Mouse (Mus musculus): ENCODE data around the gene Aff3. TPM values are rescaled to one million over a fixed set of nuclear protein-coding genes. Genes with fewer than 3 reads are reported as not detected.
A peak's percentile ranks its signal among the peaks of the same experiment; 100 is the strongest.

Aff3 gene
- polyA plus RNA-seq, 2 experiments = 0.18 to 0.22 TPM

DNA sequence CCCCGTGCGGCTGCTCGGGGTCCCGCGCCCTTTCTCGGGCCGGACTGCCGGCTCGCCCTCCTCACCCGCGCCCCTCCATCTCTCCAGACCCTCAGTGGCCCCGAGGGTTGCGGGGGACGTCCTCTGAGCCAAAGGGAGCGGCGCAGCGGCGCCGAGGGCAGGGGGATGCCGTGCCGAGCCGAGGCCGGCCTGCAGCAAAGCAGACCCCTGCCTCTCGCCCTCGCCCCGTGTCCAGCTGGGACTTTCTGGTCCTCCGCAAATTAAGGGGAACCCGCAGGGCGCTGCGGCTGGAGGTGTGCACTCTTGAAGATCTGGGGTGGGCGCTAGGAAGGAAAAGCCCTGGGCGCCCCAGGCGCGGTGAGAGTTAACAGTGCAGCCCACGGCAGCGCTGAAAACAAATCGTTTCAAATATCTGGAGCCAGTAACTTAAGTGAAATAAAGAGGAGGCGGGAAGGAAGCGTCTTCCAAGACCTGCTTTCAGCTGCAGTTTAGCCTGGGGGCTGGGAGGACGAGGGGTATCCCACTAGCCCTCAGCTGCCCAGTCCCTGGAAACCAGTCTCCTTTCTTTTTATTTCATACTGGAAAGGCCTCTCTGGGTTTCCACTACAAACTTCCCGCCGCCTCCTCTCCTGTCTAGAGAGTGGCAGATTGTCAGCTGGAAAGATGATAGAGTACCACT lies 36.9 kb downstream of the Aff3 start:
- Histone ChIP-seq H3K9me3 (ENCODE audit: control insufficient read depth, low read length) (no peaks in the 10 kb centered on the region), H3K27ac (no peak overlapping the region), H3K4me3 (ENCODE audit: insufficient read depth in 1 of 2, low read depth in 2 of 2, low read length in 2 of 2) (peak overlapping the region; percentile 44 to 50), H3K4me2 (ENCODE audit: low read depth) (peak overlapping the region; percentile 58), H3K9ac (replicated peaks) (no peak overlapping the region), H3K4me1 (replicated peaks; ENCODE audit: control insufficient read depth in 2 of 2, insufficient read depth in 2 of 2, low read length in 1 of 2) (no peaks in the 10 kb centered on the region), H3K36me3 (replicated peaks; ENCODE audit: control insufficient read depth, insufficient read depth, low read depth) (no peaks in the 10 kb centered on the region), H3K27me3 (ENCODE audit: control insufficient read depth, insufficient read depth, low read length) (peaks cover 50% of the 10 kb centered on the region)
- ATAC-seq (ENCODE audit: insufficient read depth) = no peak
- TF ChIP-seq CTCF (IDR thresholded peaks at IDR 0.05; ENCODE audit: low read depth) (no peak), EP300 (IDR thresholded peaks at IDR 0.05; ENCODE audit: low read depth) (no peak)
- no peak for DNase-seq (ENCODE audit: low read depth in 3 of 3, low spot score in 3 of 3)
- WGBS (ENCODE audit: insufficient replicate concordance) = 2% methylated on average over 42 of the region's 42 CpGs

DNA sequence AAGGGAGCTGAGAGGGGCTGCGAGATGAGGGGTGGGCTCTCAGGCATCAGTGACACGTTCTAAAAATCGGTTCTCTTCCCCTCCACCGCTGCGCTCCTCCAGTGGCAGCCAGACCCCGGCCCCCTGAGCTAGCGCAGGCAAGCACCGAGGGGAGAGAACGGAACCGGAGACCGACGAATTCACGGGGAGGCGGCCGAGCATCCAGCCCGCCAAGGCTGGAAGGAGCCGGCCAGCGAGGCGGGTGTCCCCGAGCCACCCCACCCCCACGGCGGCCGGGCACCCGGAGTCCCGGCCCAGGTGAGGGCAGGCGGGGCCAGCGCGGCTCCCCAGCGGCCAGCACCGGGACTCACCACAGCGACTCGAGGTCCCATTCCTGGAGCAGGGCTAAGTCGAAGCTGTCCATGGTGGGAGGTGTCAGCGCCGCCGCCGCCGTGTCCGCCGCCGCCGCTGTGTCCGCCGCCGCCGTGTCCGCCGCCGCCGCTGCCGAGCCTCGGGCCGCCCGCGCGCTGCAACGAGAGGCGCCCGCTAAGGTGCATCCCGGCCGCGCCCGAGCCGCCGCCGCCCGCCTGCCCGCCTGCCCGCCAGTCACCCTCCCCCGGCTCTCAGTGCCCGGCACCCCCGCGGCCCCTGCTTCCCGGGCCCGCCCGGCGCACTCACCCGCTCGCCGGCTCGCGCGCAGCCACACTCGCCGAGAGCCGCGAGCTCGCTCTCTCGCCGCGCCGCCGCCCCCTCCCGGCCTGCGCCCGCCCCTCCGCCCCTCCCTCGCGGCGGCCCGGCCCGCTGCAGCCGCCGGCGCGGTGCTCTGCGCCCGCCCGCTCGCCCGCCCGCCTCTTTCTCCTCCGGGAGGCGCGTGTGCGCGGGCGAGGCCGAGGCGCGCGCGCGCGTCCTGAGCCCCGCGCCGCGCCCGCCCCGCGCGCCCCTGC lies 37.8 kb downstream of the Aff3 start:
- Histone ChIP-seq H3K27ac (no peak overlapping the region), H3K9ac (replicated peaks) (no peak overlapping the region), H3K36me3 (replicated peaks; ENCODE audit: control insufficient read depth, insufficient read depth, low read depth) (no peaks in the 10 kb centered on the region), H3K27me3 (ENCODE audit: control insufficient read depth, insufficient read depth, low read length) (peaks cover 50% of the 10 kb centered on the region), H3K4me3 (ENCODE audit: insufficient read depth in 1 of 2, low read depth in 2 of 2, low read length in 2 of 2) (peak overlapping the region; percentile 44 to 50), H3K4me2 (ENCODE audit: low read depth) (peak overlapping the region; percentile 58), H3K9me3 (ENCODE audit: control insufficient read depth, low read length) (no peaks in the 10 kb centered on the region), H3K4me1 (replicated peaks; ENCODE audit: control insufficient read depth in 2 of 2, insufficient read depth in 2 of 2, low read length in 1 of 2) (no peaks in the 10 kb centered on the region)
- TF ChIP-seq EP300 (IDR thresholded peaks at IDR 0.05; ENCODE audit: low read depth) (no peak), CTCF (IDR thresholded peaks at IDR 0.05; ENCODE audit: low read depth) (no peak)
- ATAC-seq (ENCODE audit: insufficient read depth) (no peak; the same call in 1 of the 2 replicates), DNase-seq (ENCODE audit: low read depth in 3 of 3, low spot score in 3 of 3) (no peak)
- WGBS (ENCODE audit: insufficient replicate concordance) = under 1% methylated on average over 108 of the region's 133 CpGs

DNA sequence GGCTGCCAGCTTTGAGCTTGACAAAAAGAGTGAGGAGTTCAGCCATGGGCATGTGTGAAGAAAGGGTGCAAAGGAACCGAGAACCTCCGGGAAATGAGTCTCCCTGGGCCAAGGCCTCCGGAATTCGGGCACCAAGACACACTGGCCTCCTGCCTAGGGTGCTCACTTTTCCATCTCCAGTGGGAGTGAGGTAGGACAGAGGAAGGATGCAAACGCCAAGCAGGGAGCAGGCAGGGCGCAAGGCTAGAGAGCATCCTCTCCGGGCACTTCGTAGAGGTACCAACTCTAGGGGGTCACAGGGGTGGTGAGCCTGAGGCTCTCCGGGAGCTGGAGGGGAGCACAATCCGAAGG lies 38.4 kb downstream of the Aff3 start:
- H3K4me2 ChIP-seq (ENCODE audit: low read depth) = peak overlapping the region; percentile 58
- H3K4me3 ChIP-seq (ENCODE audit: insufficient read depth in 1 of 2, low read depth in 2 of 2, low read length in 2 of 2) = peak overlapping the region; percentile 11 to 50; a peak in 2 of 4 replicates
- H3K9me3 ChIP-seq (ENCODE audit: control insufficient read depth, low read length) = no peaks in the 10 kb centered on the region
- no peaks in the 10 kb centered on the region for H3K36me3 ChIP-seq (replicated peaks; ENCODE audit: control insufficient read depth, insufficient read depth, low read depth)
- DNase-seq (ENCODE audit: low read depth in 3 of 3, low spot score in 3 of 3) (no peak), ATAC-seq (ENCODE audit: insufficient read depth) (no peak)
- H3K9ac ChIP-seq (replicated peaks) = no peak overlapping the region; the same call in 1 of the 2 replicates
- no peak overlapping the region for H3K27ac ChIP-seq
- WGBS (ENCODE audit: insufficient replicate concordance) = 11% methylated on average over 10 of the region's 10 CpGs
- peaks cover 50% of the 10 kb centered on the region for H3K27me3 ChIP-seq (ENCODE audit: control insufficient read depth, insufficient read depth, low read length)
- TF ChIP-seq EP300 (IDR thresholded peaks at IDR 0.05; ENCODE audit: low read depth) = no peak
- TF ChIP-seq CTCF (IDR thresholded peaks at IDR 0.05; ENCODE audit: low read depth) = no peak
- no peaks in the 10 kb centered on the region for H3K4me1 ChIP-seq (replicated peaks; ENCODE audit: control insufficient read depth in 2 of 2, insufficient read depth in 2 of 2, low read length in 1 of 2)

DNA sequence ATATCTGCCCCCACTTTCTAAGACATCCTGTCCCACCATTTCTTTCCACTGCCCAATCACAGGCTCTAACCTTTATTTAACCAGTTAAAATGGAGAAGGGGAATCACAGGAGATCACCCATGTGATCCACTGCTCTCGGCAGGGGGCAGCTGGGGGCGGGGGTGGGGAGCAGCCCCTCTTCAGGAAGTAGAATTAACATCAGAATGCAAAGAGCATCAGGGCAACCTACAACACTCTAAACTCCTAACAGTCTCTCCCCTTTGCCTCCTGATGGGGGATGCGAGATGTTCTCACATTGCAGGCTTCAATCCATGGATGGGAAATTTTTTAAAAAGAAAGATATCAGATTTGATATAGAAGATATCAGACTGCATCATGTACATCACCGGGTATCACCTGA lies 42.9 kb downstream of the Aff3 start:
- no peak for TF ChIP-seq EP300 (IDR thresholded peaks at IDR 0.05; ENCODE audit: low read depth)
- TF ChIP-seq CTCF (IDR thresholded peaks at IDR 0.05; ENCODE audit: low read depth) = no peak
- 33% methylated on average over 4 of the region's 4 CpGs for WGBS (ENCODE audit: insufficient replicate concordance)
- Histone ChIP-seq H3K4me3 (ENCODE audit: insufficient read depth in 1 of 2, low read depth in 2 of 2, low read length in 2 of 2) (no peak overlapping the region), H3K9me3 (ENCODE audit: control insufficient read depth, low read length) (no peaks in the 10 kb centered on the region), H3K4me1 (replicated peaks; ENCODE audit: control insufficient read depth in 2 of 2, insufficient read depth in 2 of 2, low read length in 1 of 2) (no peaks in the 10 kb centered on the region), H3K9ac (replicated peaks) (no peak overlapping the region), H3K36me3 (replicated peaks; ENCODE audit: control insufficient read depth, insufficient read depth, low read depth) (no peaks in the 10 kb centered on the region), H3K4me2 (ENCODE audit: low read depth) (no peak overlapping the region), H3K27me3 (ENCODE audit: control insufficient read depth, insufficient read depth, low read length) (peaks cover 20% of the 10 kb centered on the region), H3K27ac (no peak overlapping the region)
- DNase-seq (ENCODE audit: low read depth in 3 of 3, low spot score in 3 of 3) = no peak
- ATAC-seq (ENCODE audit: insufficient read depth) = no peak

DNA sequence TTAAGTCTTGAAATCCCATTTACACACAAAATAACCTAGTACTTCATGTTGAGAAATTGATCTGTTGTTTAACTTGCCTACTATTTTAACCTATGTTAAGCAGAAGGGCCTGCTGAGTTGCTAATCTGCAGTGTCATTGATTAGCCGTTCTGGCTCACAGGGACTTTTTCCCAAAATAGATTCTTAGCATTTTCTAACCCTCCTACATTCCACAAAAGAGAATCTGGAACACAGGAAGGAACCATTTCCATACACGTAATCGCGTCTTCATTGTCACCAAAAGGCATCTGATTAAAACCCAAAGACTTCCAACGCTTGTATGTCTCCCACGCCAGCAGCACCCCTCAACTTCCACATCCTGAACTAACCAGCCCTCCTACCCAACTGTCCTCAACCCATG lies 44.4 kb downstream of the Aff3 start:
- peaks cover 6% of the 10 kb centered on the region for H3K27me3 ChIP-seq (ENCODE audit: control insufficient read depth, insufficient read depth, low read length)
- no peak overlapping the region for H3K27ac ChIP-seq
- H3K9ac ChIP-seq (replicated peaks) = no peak overlapping the region
- H3K9me3 ChIP-seq (ENCODE audit: control insufficient read depth, low read length) = no peaks in the 10 kb centered on the region
- no peak for TF ChIP-seq EP300 (IDR thresholded peaks at IDR 0.05; ENCODE audit: low read depth)
- no peak for TF ChIP-seq CTCF (IDR thresholded peaks at IDR 0.05; ENCODE audit: low read depth)
- H3K36me3 ChIP-seq (replicated peaks; ENCODE audit: control insufficient read depth, insufficient read depth, low read depth) = no peaks in the 10 kb centered on the region
- H3K4me2 ChIP-seq (ENCODE audit: low read depth) = no peak overlapping the region
- H3K4me3 ChIP-seq (ENCODE audit: insufficient read depth in 1 of 2, low read depth in 2 of 2, low read length in 2 of 2) = no peak overlapping the region
- H3K4me1 ChIP-seq (replicated peaks; ENCODE audit: control insufficient read depth in 2 of 2, insufficient read depth in 2 of 2, low read length in 1 of 2) = no peaks in the 10 kb centered on the region
- ATAC-seq (ENCODE audit: insufficient read depth) = no peak
- no peak for DNase-seq (ENCODE audit: low read depth in 3 of 3, low spot score in 3 of 3)
- WGBS (ENCODE audit: insufficient replicate concordance) = 68% methylated on average over 6 of the region's 6 CpGs
